Mouse (Mus musculus) testis, postnatal 10 days (tissue): ENCODE data around the gene Gm11937.

ENCODE experiments used
- DNase-seq: peaks from one replicate; pipeline ENCODE4 v3.0.0; 2021; ENCODE audit warnings: low spot score

Gm11937 gene

GRCm38 (mm10) chr11:99581051-99581450 is 28.9 kb downstream of the Gm11937 start:
- no peak for DNase-seq

GRCm38 (mm10) chr11:99580636-99581035 is 29.4 kb downstream of the Gm11937 start, which contains the start of gene Krtap1-5:
Krtap1-5 (minus strand) TSS chr11:99581016.
- no peak for DNase-seq

GRCm38 (mm10) chr11:99574106-99574505 is 35.9 kb downstream of the Gm11937 start:
- DNase-seq = peak; percentile 83

GRCm38 (mm10) chr11:99573164-99573563 is 36.8 kb downstream of the Gm11937 start:
- no peak for DNase-seq

GRCm38 (mm10) chr11:99566530-99566929 is 43.5 kb downstream of the Gm11937 start, which contains the start of gene Krtap3-1:
Krtap3-1 (minus strand) TSS chr11:99566630.
- DNase-seq = no peak

GRCm38 (mm10) chr11:99562580-99562979 is 47.4 kb downstream of the Gm11937 start:
- DNase-seq = no peak
